Mouse (Mus musculus): ENCODE measurements at regions not wholly inside any gene's neighbourhood (a gene's known extent, or its start where the extent isn't known, plus 50 kb on each side); places are given as distances from the start of the nearest gene placed in this dataset.

DNA sequence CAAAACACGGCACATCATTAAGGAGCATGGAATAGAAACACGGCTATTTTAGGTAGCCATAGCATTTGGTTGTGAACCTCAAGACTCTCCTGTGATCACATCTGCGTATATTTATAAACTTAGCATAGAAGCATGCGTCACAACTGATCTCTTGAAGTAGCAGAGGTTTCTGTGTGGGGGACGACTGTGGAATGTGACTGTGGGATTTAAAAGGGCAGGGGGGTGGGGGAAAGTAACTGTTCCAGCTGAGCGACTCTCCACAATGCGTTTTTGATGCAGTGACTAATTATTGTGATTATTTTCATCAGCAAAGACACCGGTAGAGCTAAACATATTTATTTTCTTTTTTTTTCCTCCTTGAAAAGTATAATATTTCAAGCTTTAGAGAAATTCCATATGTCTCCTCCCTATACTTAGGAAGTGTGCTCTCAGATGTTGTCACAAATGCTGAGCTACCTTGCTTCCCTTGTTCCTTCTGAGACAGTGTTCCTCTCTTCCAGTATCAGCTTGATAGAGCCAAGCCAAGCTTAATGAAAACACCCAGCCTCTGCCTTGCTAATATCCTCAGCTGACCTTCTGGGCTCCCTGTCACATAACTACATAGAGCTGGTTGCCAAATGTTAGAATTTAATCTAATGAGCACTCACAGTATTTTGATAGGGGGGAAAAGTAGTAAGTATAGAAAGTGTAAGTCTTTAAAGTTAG is 75.0 kb upstream of the Magi3 start:
- DNase-seq (ENCODE audit: low spot score), result no peak

DNA sequence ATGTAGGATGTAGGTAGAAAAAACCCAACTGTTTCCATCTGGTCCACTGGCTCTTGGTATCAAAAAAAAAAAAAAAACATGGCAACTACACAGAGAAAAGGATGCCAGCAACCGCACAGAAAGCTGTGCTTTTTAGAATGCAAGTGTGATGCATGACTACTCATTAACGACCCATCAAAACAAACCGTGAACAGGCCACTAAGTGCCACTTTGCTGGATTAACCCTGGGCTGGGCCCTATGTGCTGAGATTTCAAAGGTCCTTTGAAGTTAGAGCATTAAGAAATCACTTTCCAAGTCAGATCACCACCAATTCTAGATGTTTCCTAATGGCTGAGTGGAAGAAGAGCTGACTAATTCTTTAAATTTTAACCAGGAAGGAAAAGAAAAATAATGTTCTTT is 73.7 kb upstream of the Magi3 start:
- no peak for DNase-seq (ENCODE audit: low spot score)

DNA sequence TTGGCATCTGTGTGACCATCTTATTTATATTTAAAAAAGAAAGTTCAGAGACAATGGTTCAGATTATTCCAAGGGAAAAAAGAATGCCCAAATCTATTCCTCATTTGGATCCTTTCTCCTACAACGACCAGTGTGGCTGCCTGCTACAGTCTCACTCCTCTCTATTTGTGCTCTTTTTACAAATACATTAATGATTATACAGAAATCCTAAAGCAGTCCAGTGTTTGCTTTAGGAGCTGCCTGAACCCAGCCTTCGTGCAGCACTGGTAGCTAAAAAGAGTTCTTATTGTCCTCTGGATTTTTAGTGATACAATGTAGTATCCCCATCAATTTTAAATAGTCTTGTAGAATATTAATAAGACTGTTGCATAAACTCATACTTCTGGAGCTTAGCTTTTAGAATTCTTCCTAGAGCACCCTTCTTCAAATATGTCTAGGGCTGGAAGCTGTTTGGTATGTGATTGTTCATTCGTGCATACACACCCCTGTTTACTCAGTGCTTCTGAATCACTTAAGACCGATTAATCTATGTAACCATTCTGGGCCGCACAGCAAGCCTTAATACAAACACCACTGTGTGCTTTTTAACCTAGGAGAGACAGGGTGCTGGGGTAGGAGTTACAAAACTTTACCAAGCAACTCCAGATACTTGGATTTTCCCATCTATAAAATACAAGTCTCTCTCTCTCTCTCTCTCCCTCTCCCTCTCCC is 69.0 kb upstream of the Magi3 start:
- DNase-seq (ENCODE audit: low spot score), result no peak

GRCm38 (mm10) chr3:104287900-104288299 is 67.7 kb upstream of the Magi3 start:
- no peak for DNase-seq (ENCODE audit: low spot score)

DNA sequence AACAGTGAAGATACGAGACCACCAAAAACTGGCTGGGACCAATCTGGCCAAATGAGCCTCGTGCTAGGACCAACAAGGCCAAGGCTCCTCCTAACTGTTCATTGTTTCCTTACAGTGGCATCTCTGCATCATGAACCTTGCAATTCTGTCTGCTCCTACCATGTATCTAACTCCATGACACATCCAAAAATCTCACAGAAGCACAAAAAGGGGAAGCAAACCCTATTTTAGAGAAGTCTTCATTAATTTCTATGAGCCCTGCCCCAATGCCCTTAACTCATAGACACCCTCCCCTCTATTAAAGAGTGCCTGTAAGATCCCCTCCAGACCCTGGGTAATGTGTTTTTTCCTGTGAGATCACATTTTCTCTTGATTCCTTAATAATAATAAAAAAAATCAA is 64.8 kb upstream of the Magi3 start:
- DNase-seq (ENCODE audit: low spot score), result no peak

- DNase-seq (ENCODE audit: low spot score), result no peak
Observed at GRCm38 (mm10) chr3:104283855-104284254, 63.7 kb upstream of the Magi3 start.

DNA sequence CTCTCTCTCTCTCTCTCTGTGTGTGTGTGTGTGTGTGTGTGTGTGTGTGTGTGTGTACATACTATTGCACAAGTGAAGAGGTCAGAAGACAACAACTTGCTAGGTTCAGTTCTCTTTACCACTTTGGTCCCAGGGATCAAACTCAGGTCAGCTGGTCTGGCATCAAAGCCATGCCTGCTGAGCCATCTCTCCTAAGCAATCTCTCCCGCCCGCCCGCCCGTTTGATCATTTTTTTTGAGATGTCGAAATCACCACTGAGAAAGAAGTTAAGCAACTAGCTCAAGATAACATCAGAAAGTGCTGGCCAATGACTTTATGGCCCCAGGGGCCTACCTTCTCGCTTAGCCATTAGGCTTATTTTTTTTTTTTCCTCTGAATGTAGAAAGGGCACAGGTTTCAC is 59.3 kb upstream of the Magi3 start:
- DNase-seq (ENCODE audit: low spot score), result no peak

DNA sequence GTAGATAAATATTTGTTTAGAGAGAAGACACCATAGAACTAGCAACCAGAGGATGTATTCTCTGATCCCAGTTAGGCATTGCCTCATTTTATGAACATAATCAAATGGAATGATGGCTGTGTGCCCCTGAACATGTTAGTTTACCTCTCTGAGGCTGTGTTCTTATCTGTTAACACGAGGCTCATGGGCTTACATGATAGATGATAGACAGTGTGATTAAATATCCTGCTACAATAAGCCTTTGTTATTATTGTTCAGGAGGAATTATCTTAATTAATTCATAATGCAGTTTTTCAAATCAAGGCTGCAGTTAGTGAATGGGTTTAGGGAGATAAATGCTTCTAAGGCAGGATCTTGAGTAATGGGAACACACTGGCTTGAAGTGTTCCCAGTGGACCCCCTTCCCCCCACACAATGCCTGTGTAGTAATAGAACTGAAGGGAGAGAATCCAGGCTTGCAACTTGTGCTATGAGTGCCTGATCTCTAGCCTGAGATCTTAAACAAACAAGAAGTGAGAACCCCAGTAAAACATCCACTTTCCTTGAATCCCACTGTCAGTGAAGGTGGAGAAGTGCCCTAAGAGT is 54.6 kb upstream of the Magi3 start:
- DNase-seq (ENCODE audit: low spot score), result no peak

DNA sequence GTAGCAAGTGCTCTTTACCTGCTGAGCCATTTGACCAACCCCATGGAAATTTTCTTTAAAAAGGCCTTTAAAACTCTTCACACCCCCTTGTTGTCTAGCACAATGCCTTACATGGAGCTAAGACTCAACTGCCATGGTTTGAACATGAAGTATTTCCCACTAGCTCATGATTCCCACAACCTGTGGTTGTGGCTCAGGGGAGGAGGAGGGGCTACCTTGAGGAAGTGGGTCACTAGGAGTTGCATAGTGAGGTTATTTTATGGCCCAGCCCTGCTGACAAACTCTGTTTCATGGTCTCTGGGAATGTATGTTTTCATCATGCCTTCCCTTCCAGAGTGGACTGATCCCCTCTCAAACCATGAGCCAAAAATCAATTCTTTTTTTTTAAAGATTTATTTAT is 53.9 kb upstream of the Magi3 start:
- no peak for DNase-seq (ENCODE audit: low spot score)

Measured in ovary, postnatal 10 days (tissue).